In genomic region chr1:134293738-134294604, GRCm38 (mm10) we compare ENCODE assay signal across 22 mouse cellular contexts. TPM values are rescaled to one million over a fixed set of nuclear protein-coding genes. Genes with fewer than 3 reads are reported as not detected.
DNase-seq lines count a peak whose midpoint lies in the region; ATAC-seq lines count a peak whose summit lies in the region.
"Had no signal": no experiment of that assay in that cellular context is flagged by ENCODE, and none has a peak within 500 bp of the region (broad histone marks: within the 10 kb centered on the region; RNA-seq: fewer than 3 reads in every experiment).

No protein-coding gene starts in this region.

- DNase-seq in adipocyte (ENCODE audit: low spot score), result peak; percentile 35
- DNase-seq in adrenal gland, postnatal 14 days, result peak; percentile 58
- peak; percentile 39 for DNase-seq in lung, postnatal 10 days
- DNase-seq in cerebellum, adult 11-12 months, result no peak
- DNase-seq in thymus, postnatal 36 days, result no peak
- DNase-seq: cerebellum, postnatal 36 days; kidney, postnatal 10 days; layer of hippocampus, adult 9-11 months; thymus, postnatal 14 days had no signal

- H3K4me2 ChIP-seq in kidney, embryonic 16.5 days (replicated peaks; ENCODE audit: low read depth, low read length), result no peak overlapping the region
- H3K4me2 ChIP-seq in kidney, embryonic 15.5 days, result no peak overlapping the region
- H3K4me2 ChIP-seq: forebrain, embryonic 15.5 days; heart, embryonic 13.5 days; limb, embryonic 13.5 days; midbrain, embryonic 15.5 days had no signal

- H3K27ac ChIP-seq in kidney, embryonic 16.5 days (ENCODE audit: low read length), result 0 out of 2 replicates have a peak overlapping the region, but pooled peaks have one; percentile 21
- H3K27ac ChIP-seq in kidney, embryonic 15.5 days, result no peak overlapping the region
- H3K27ac ChIP-seq: embryonic facial prominence, embryonic 10.5 days; forebrain, embryonic 15.5 days; heart, embryonic 13.5 days; limb, embryonic 13.5 days; midbrain, embryonic 15.5 days had no signal

- H3K4me3 ChIP-seq in kidney, embryonic 16.5 days (ENCODE audit: low read length), result no peak overlapping the region
- no peak overlapping the region for H3K4me3 ChIP-seq in kidney, embryonic 15.5 days (replicated peaks)
- H3K4me3 ChIP-seq: embryonic facial prominence, embryonic 10.5 days; erythroblast, embryonic 14.5 days; forebrain, embryonic 15.5 days; heart, embryonic 13.5 days; limb, embryonic 13.5 days; megakaryocyte, embryonic 14.5 days; midbrain, embryonic 15.5 days had no signal

- no peaks in the 10 kb centered on the region for H3K9me3 ChIP-seq in kidney, embryonic 16.5 days (ENCODE audit: low read length)
- 0 out of 2 replicates have a peak, but pooled peaks cover 3% of the 10 kb centered on the region for H3K9me3 ChIP-seq in kidney, embryonic 15.5 days (replicated peaks)
- H3K9me3 ChIP-seq: embryonic facial prominence, embryonic 10.5 days; forebrain, embryonic 15.5 days; G1E; heart, embryonic 13.5 days; limb, embryonic 13.5 days had no signal

- peaks cover 8% of the 10 kb centered on the region for H3K27me3 ChIP-seq in kidney, embryonic 16.5 days (ENCODE audit: insufficient read depth, low read length)
- H3K27me3 ChIP-seq in kidney, embryonic 15.5 days, result peaks cover 18% of the 10 kb centered on the region

- H3K4me1 ChIP-seq in kidney, embryonic 16.5 days (ENCODE audit: insufficient read depth, low read length), result peaks cover 9% of the 10 kb centered on the region; the same call in 1 of the 2 replicates
- peaks cover 30% of the 10 kb centered on the region for H3K4me1 ChIP-seq in kidney, embryonic 15.5 days

- ATAC-seq in kidney, embryonic 16.5 days (ENCODE audit: low FRiP score, low TSS enrichment), result no peak
- no peak for ATAC-seq in kidney, embryonic 15.5 days (replicated peaks; ENCODE audit: low FRiP score)
- ATAC-seq: CD4-positive, CD25-positive, alpha-beta regulatory T cell, adult 4 months; forebrain, embryonic 15.5 days; midbrain, embryonic 15.5 days had no signal

- no peak overlapping the region for H3K9ac ChIP-seq in kidney, embryonic 16.5 days (replicated peaks; ENCODE audit: low read length)
- H3K9ac ChIP-seq in kidney, embryonic 15.5 days, result no peak overlapping the region
- H3K9ac ChIP-seq: forebrain, embryonic 15.5 days; heart, embryonic 13.5 days; limb, embryonic 13.5 days; midbrain, embryonic 15.5 days had no signal

- WGBS in kidney, embryonic 16.5 days, result 70% methylated on average over 3 of the region's 3 CpGs
- WGBS in kidney, embryonic 15.5 days, result 73% methylated on average over 3 of the region's 3 CpGs

- H3K36me3 ChIP-seq in kidney, embryonic 16.5 days (ENCODE audit: insufficient read depth, low read length), result no peaks in the 10 kb centered on the region
- H3K36me3 ChIP-seq in kidney, embryonic 15.5 days, result no peaks in the 10 kb centered on the region
- H3K36me3 ChIP-seq: embryonic facial prominence, embryonic 10.5 days; forebrain, embryonic 15.5 days; G1E; limb, embryonic 13.5 days; midbrain, embryonic 15.5 days had no signal

RNA-seq across cellular contexts. Expression of gene Myog, which starts 4.2 kb away (rescaled TPM):
- polyA plus RNA-seq in kidney, embryonic 16.5 days (2015; fragmentation: Nextera tagmentation; extraction: Ambion mirVana), result 2.4 and 3.4 TPM in 2 replicates
- 13.1 and 19.9 TPM in 2 replicates for polyA plus RNA-seq in kidney, embryonic 15.5 days (2015; fragmentation: Nextera tagmentation; extraction: Ambion mirVana)
- not detected in 2 replicates for total RNA-seq in adrenal gland, postnatal 14 days (2021)
- total RNA-seq: G1E; hematopoietic stem cell, adult 5-6 weeks had no signal
- polyA plus RNA-seq: CD4-positive, CD25-positive, alpha-beta regulatory T cell, adult 4 months; erythroblast, embryonic 14.5 days; G1E; gonadal fat pad, adult 2 months had no signal

RNA-seq across cellular contexts. Expression of gene Ppfia4, which starts 38.8 kb away (rescaled TPM):
- polyA plus RNA-seq in kidney, embryonic 16.5 days (2015; fragmentation: Nextera tagmentation; extraction: Ambion mirVana), result 3.6 and 3.9 TPM in 2 replicates
- 2.9 and 3.0 TPM in 2 replicates for polyA plus RNA-seq in kidney, embryonic 15.5 days (2015; fragmentation: Nextera tagmentation; extraction: Ambion mirVana)
- 0.67 and 1.6 TPM in 2 replicates for total RNA-seq in adrenal gland, postnatal 14 days (2021)

RNA-seq across cellular contexts. Expression of gene Adora1, which starts 58.7 kb away (rescaled TPM):
- 10.4 and 10.6 TPM in 2 replicates for polyA plus RNA-seq in kidney, embryonic 16.5 days (2015; fragmentation: Nextera tagmentation; extraction: Ambion mirVana)
- 7.7 and 8.2 TPM in 2 replicates for polyA plus RNA-seq in kidney, embryonic 15.5 days (2015; fragmentation: Nextera tagmentation; extraction: Ambion mirVana)
- 78.9 and 91.9 TPM in 2 replicates for total RNA-seq in adrenal gland, postnatal 14 days (2021)
- polyA plus RNA-seq: erythroblast, embryonic 14.5 days; G1E had no signal

Comparison
In these comparisons a context has a peak if more than half of its experiments do, and no peak if none do; other contexts are left out.
1. DNase-seq: peak in adipocyte (single experiment), adrenal gland, postnatal 14 days (single experiment) and lung, postnatal 10 days (single experiment); none in cerebellum, adult 11-12 months (single experiment) and thymus, postnatal 36 days (0 of 2).